Mouse (Mus musculus) thymus, adult 2 months (tissue): ENCODE data around the gene Mc1r. TPM values are rescaled to one million over a fixed set of nuclear protein-coding genes. Genes with fewer than 3 reads are reported as not detected.

Source experiments
- DNase-seq: peaks from one replicate; pipeline ENCODE4 v3.0.0; 2021
- H3K27ac ChIP-seq: fragments of 200-500 bp; 2 replicates; pipeline ENCODE4 v1.5.1; 2012; ENCODE audit warnings: low read length, control low read depth; ENCODE audit not compliant: control insufficient read depth, insufficient read depth
- H3K27me3 ChIP-seq: fragments of 200-500 bp; 2 replicates; pipeline ENCODE4 v1.6.1; 2012; ENCODE audit warnings: mild to moderate bottlenecking, low read length, moderate library complexity, mixed read lengths; ENCODE audit not compliant: control insufficient read depth, insufficient read depth
- H3K36me3 ChIP-seq: fragments of 200-500 bp; 2 replicates; pipeline ENCODE4 v1.6.1; 2012; ENCODE audit warnings: mild to moderate bottlenecking, low read length, moderate library complexity; ENCODE audit not compliant: control insufficient read depth, insufficient read depth
- H3K4me1 ChIP-seq: fragments of 200-500 bp; replicated peaks from 2 replicates; pipeline ENCODE4 v1.6.1; 2012; ENCODE audit warnings: low read length; ENCODE audit not compliant: control insufficient read depth, insufficient read depth
- H3K4me3 ChIP-seq: fragments of 200-500 bp; 2 replicates; pipeline ENCODE4 v1.5.1; 2012; ENCODE audit warnings: mild to moderate bottlenecking, low read length, control low read depth, moderate library complexity; ENCODE audit not compliant: control insufficient read depth, insufficient read depth
- CTCF ChIP-seq: fragments of 200-500 bp; IDR thresholded peaks from 2 replicates; pipeline ENCODE4 v1.5.1; 2012; ENCODE audit warnings: mild to moderate bottlenecking, control low read depth, low read length, moderate library complexity, borderline replicate concordance; ENCODE audit not compliant: control insufficient read depth, poor library complexity, insufficient read depth; ENCODE audit errors: extremely low read depth
- POLR2A ChIP-seq: fragments of 200-500 bp; IDR thresholded peaks from 2 replicates; pipeline ENCODE4 v1.6.1; 2012; ENCODE audit warnings: mild to moderate bottlenecking, low read length, control low read depth, moderate library complexity; ENCODE audit not compliant: control insufficient read depth, poor library complexity, insufficient read depth; ENCODE audit errors: extremely low read depth
- WGBS: fragments of 180-500 bp; shearing (Covaris S2); methylation state at CpG from one replicate; pipeline ENCODE4 v1.1.7; 2018; 5-methylcytosine and 5-hydroxymethylcytosine counted together
- polyA plus RNA-seq: library from polyadenylated mRNA; depleted of rRNA; stranded (reverse); fragments of >200 nt; gene quantifications from 2 replicates; pipeline ENCODE4 v1.2.3, GENCODE M21; 2012

Mc1r gene
- polyA plus RNA-seq, 1 experiment: 0.34 TPM

DNA sequence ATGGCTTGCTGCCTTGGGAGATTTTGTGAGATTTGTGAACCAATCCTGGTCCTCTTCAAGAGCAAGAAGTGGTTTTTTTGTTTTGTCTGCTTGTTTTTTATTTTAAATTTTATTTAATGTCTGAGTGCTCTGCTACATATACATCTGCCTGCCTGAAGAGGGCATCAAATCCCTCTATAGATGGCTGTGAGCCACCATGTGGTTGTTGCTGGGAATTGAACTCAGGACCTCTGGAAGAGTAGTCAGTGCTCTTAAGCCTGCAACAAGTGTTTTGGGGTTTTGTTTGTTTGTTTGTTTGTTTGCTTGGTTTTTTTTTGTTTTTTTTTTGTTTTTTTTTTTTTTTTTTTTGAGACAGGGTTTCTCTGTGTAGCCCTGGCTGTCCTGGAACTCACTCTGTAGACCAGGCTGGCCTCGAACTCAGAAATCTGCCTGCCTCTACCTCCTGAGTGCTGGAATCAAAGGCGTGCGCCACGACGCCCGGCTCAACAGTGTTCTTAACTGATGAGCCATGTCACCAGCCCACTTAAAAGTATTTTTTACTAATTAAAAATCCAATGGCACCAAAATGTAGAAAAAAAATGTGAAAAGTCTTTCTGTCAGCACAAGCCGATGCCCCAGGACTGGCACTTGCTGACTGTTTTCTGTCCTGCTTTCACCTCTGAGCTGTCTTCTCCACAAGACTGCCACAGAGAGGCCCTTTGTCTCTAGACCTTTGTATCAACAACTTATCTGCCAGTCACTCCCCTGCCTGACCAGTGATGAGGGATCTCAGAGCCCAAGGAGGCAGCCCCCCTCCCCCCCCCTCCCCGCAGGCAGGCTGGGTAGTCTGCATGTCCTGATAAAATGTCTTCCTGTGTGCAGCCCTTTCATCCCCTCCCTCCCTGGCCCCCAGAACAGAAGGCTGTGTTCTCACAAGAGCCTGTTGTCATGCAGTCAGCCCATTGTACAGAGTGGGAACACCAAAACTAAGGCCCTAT, 9.3 kb downstream of the Mc1r start:
- no peak overlapping the region for H3K4me3 ChIP-seq
- H3K27me3 ChIP-seq: peaks cover 3% of the 10 kb centered on the region; the same call in 1 of the 2 replicates
- no peak for DNase-seq
- H3K27ac ChIP-seq: no peak overlapping the region
- H3K4me1 ChIP-seq: peaks cover 23% of the 10 kb centered on the region
- WGBS: 83% methylated on average over 8 of the region's 8 CpGs
- TF ChIP-seq POLR2A (no peak), CTCF (no peak)
- H3K36me3 ChIP-seq: no peaks in the 10 kb centered on the region

DNA sequence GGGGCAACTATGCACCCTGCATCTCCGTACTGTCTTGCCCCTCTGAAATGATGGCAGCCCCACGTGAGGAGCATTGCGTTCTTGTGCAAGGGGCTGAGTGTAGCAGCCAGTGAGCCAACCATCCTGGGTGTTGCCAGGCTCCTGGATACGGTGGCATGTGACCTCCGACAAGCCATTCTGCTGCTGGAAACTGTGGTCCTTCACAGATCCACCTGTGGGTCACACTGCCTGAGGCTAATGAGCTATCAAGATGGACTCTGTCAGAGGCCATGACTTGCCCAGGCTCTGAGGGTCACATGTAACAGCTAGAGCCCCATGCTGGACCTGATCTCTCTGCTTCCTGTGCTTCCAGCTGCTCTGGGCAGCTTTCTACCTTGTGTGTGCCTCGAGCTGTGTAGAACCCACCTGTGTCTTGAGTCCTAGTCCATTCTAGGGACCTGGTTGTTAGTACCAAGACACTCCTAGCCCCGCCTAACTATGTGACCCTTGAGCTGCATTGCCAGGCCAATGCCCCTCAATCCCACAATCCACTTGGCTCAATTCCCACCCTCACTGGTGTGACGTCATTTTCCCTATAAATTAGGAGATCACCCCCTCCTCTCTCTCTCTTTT, 10.1 kb downstream of the Mc1r start:
- 90% methylated on average over 8 of the region's 8 CpGs for WGBS
- no peak for DNase-seq
- H3K27ac ChIP-seq: no peak overlapping the region
- no peak overlapping the region for H3K4me3 ChIP-seq
- H3K27me3 ChIP-seq: no peaks in the 10 kb centered on the region
- no peak for TF ChIP-seq CTCF
- TF ChIP-seq POLR2A: no peak
- H3K4me1 ChIP-seq: peaks cover 15% of the 10 kb centered on the region
- no peaks in the 10 kb centered on the region for H3K36me3 ChIP-seq

DNA sequence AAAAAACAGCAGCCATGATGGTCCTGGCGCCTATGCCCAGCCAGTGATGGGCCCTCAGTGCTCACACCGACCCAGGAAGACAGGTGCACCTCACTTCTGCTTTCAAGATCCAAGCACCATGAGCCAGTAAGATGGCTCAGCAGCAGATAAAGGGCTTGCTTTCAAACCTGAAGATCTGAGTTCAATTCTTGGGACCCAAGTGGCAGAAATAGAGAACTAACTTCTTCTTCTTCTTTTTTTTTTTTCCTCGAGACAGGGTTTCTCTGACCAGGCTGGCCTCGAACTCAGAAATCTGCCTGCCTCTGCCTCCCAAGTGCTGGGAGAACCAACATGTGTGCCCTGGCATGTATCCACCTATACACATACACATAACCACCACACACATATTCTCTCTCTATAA, 12.8 kb downstream of the Mc1r start:
- H3K27me3 ChIP-seq: no peaks in the 10 kb centered on the region
- no peak for TF ChIP-seq POLR2A
- no peak for TF ChIP-seq CTCF
- no peaks in the 10 kb centered on the region for H3K4me1 ChIP-seq
- H3K4me3 ChIP-seq: no peak overlapping the region
- WGBS: 61% methylated on average over 4 of the region's 4 CpGs
- no peaks in the 10 kb centered on the region for H3K36me3 ChIP-seq
- DNase-seq: no peak
- no peak overlapping the region for H3K27ac ChIP-seq

DNA sequence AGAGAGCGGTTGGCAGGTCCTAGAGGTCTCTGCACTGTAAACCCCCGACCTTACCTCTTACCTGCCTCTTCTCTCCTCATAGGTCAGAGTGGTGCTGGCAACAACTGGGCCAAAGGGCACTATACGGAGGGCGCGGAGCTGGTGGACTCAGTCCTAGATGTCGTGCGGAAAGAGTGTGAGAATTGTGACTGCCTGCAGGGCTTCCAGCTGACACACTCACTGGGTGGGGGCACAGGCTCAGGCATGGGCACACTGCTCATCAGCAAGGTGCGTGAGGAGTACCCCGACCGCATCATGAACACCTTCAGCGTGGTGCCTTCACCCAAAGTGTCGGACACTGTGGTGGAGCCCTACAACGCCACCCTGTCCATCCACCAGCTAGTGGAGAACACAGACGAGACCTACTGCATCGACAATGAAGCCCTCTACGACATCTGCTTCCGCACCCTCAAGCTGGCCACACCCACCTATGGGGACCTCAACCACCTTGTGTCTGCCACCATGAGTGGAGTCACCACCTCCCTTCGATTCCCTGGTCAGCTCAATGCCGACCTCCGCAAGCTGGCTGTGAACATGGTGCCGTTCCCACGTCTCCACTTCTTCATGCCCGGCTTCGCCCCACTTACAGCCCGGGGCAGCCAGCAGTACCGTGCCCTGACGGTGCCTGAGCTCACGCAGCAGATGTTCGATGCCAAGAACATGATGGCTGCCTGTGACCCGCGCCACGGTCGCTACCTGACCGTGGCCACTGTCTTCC, 13.8 kb downstream of the Mc1r start:
- no peaks in the 10 kb centered on the region for H3K36me3 ChIP-seq
- no peak for DNase-seq
- no peaks in the 10 kb centered on the region for H3K27me3 ChIP-seq
- H3K4me3 ChIP-seq: no peak overlapping the region
- no peaks in the 10 kb centered on the region for H3K4me1 ChIP-seq
- 96% methylated on average over 34 of the region's 34 CpGs for WGBS
- H3K27ac ChIP-seq: no peak overlapping the region
- TF ChIP-seq POLR2A: no peak
- no peak for TF ChIP-seq CTCF

DNA sequence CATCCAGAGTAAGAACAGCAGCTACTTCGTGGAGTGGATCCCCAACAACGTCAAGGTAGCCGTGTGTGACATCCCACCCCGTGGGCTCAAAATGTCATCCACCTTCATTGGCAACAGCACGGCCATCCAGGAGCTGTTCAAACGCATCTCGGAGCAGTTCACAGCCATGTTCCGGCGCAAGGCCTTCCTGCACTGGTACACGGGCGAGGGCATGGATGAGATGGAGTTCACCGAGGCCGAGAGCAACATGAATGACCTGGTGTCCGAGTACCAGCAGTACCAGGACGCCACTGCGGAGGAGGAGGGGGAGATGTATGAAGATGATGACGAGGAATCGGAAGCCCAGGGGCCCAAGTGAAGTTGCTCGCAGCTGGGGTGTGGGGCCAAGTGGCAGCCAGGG, 14.4 kb downstream of the Mc1r start:
- 95% methylated on average over 19 of the region's 19 CpGs for WGBS
- no peak for DNase-seq
- Histone ChIP-seq H3K27me3 (no peaks in the 10 kb centered on the region), H3K4me1 (no peaks in the 10 kb centered on the region), H3K27ac (no peak overlapping the region), H3K4me3 (no peak overlapping the region), H3K36me3 (no peaks in the 10 kb centered on the region)
- TF ChIP-seq POLR2A (no peak), CTCF (no peak)

DNA sequence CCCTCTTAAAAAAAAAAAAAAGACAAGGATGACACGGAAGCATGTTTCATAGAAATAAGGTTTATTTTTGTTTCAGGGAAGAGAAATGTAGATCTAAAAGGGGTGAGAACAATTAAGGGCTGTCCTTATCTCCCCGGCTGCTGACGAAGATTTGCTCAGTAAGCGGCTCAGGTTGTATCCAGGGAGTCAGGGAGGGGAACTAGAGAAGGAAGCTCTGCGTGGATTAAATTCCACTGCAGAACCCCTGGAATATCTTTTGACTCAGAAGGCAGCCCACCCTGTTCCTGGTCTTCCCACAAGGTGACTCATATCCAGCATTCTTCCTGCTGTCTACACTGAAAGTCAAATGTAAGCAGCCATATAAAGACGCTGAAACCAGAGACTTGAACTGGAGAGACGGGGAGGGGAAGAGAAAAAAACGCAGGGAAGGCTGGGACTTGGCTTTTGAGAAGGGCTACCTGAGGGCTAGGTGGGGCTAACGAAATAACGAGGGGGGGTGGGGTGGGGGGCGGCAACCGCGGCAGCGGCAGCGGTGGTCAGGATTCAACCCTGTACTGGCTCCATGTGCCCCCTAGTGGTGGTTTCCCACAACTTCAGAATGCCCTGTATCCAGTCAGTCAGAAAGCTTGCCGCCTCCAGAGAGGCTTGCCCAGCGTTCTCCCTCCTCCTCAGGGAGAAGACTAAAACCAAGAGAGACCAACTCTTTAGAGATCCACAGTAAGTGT, 15.3 kb downstream of the Mc1r start:
- peak; percentile 71 for DNase-seq
- WGBS: 29% methylated on average over 17 of the region's 17 CpGs

More for the DNA sequence above, 15.3 kb downstream of the Mc1r start:
- H3K36me3 ChIP-seq: no peaks in the 10 kb centered on the region
- no peaks in the 10 kb centered on the region for H3K27me3 ChIP-seq
- no peaks in the 10 kb centered on the region for H3K4me1 ChIP-seq
- H3K27ac ChIP-seq: no peak overlapping the region
- TF ChIP-seq CTCF (peak; percentile 69; the same call in 1 of the 2 replicates), POLR2A (no peak)
- H3K4me3 ChIP-seq: no peak overlapping the region
